Mouse (Mus musculus) stomach, postnatal 0 days (tissue): Measurements from ENCODE around the gene Zfp763.

Source experiments
- CTCF ChIP-seq: IDR thresholded peaks from 2 replicates; pipeline ENCODE4 v1.5.1; 2016; ENCODE audit warnings: antibody characterized with exemption, low read depth, mild to moderate bottlenecking, moderate library complexity
- EP300 ChIP-seq: optimal IDR thresholded peaks from 2 replicates; pipeline ENCODE3; 2016; ENCODE audit warnings: antibody characterized with exemption

- TF ChIP-seq CTCF (no peak), EP300 (no peak)
Observed at GRCm38 (mm10) chr17:33032376-33032775, 826 bp downstream of the Zfp763 start.
